Mouse (Mus musculus) skeletal muscle tissue, postnatal 0 days (tissue): Measurements from ENCODE around the gene Hnrnph1. TPM values are rescaled to one million over a fixed set of nuclear protein-coding genes. Genes with fewer than 3 reads are reported as not detected.

Source experiments
- microRNA counts: library from miRNA; unstranded; fragments of <30 nt; microRNA quantifications from one replicate; lab custom pipeline; 2015
- microRNA-seq, 2 experiments: library from miRNA; unstranded; fragments of <30 nt; microRNA quantifications; one replicate each; pipeline ENCODE4; 2016
- polyA plus RNA-seq: library from polyadenylated mRNA; unstranded; fragments of >200 nt; fragmentation: Nextera tagmentation; extraction: Ambion mirVana; gene quantifications from 2 replicates; pipeline ENCODE4 v1.2.1, GENCODE M21; 2015

Gene Hnrnph1
- 106 and 116 TPM in 2 replicates for polyA plus RNA-seq

GRCm38 (mm10) chr11:50376911-50377891 lies at the start of gene Hnrnph1:
Gene Hnrnph1, plus strand, starts transcription at chr11:50376990.

GRCm38 (mm10) chr11:50354162-50354561 lies 22.6 kb upstream of the Hnrnph1 start, which contains the start of gene Cby3:
Gene Cby3, plus strand, starts transcription at chr11:50354462.

GRCm38 (mm10) chr11:50430277-50431133 lies 53.7 kb downstream of the Hnrnph1 start, which contains the start of gene Rufy1:
Gene Rufy1, minus strand, starts transcription at chr11:50431125.

MicroRNAs encoded within 50 kb of the gene (microRNA counts, 519-probe panel; counts per million panel counts)
- 296 counts per million, percentile 58 among the panel's probes with 10 or more counts for microRNA mmu-miR-804 (lab: Ali Mortazavi, UCI)

Small RNA genes within 50 kb of the gene (microRNA-seq; reads per million reads assigned to microRNA genes)
- 0 reads per million in 2 experiments for gene Mir804

Other genes with a start within 250 kb of the Hnrnph1 start
- 15.9 and 17.8 TPM in 2 replicates for gene Tbc1d9b, start 245.6 kb upstream of the Hnrnph1 start, polyA plus RNA-seq
- gene Mrnip, start 202.5 kb upstream of the Hnrnph1 start, polyA plus RNA-seq: 8.1 and 10.1 TPM in 2 replicates
- 279 and 303 TPM in 2 replicates for gene Sqstm1, start 166.2 kb upstream of the Hnrnph1 start, polyA plus RNA-seq
- gene Mgat4b, start 166.1 kb upstream of the Hnrnph1 start, polyA plus RNA-seq: 13.2 and 15.9 TPM in 2 replicates
- 4.4 and 26.5 TPM in 2 replicates for gene Ltc4s, start 138.4 kb upstream of the Hnrnph1 start, polyA plus RNA-seq
- 2.4 and 2.5 TPM in 2 replicates for gene Maml1, start 84.7 kb upstream of the Hnrnph1 start, polyA plus RNA-seq
- 95.8 and 106 TPM in 2 replicates for gene Canx, start 51.3 kb upstream of the Hnrnph1 start, polyA plus RNA-seq
- gene Cby3, start 22.5 kb upstream of the Hnrnph1 start, polyA plus RNA-seq: 0.19 and 0.22 TPM in 2 replicates
- gene Rufy1, start 54.1 kb downstream of the Hnrnph1 start, polyA plus RNA-seq: 15.1 and 18.6 TPM in 2 replicates
- 10.9 and 12.3 TPM in 2 replicates for gene Adamts2, start 225.1 kb downstream of the Hnrnph1 start, polyA plus RNA-seq